Mouse (Mus musculus): ENCODE data around the gene 2010111I01Rik. TPM values are rescaled to one million over a fixed set of nuclear protein-coding genes. Genes with fewer than 3 reads are reported as not detected.

2010111I01Rik gene
- polyA plus RNA-seq, 1 experiment from 2014 or later: 114 TPM

- no peaks in the 10 kb centered on the region for H3K27me3 ChIP-seq (replicated peaks)
- H3K9ac ChIP-seq: no peak overlapping the region
- no peak overlapping the region for H3K4me2 ChIP-seq
- no peaks in the 10 kb centered on the region for H3K9me3 ChIP-seq
- ATAC-seq (ENCODE audit: insufficient read depth, low FRiP score, low read depth): no peak
- H3K36me3 ChIP-seq: no peaks in the 10 kb centered on the region
- peak overlapping the region; percentile 42; the same call in 1 of the 2 replicates for H3K27ac ChIP-seq
- peaks cover 33% of the 10 kb centered on the region; the same call in 1 of the 2 replicates for H3K4me1 ChIP-seq
- no peak overlapping the region for H3K4me3 ChIP-seq (replicated peaks)
- 77% methylated on average over 3 of the region's 3 CpGs for WGBS
Measured at GRCm38 (mm10) chr13:63235551-63235950, 270.9 kb downstream of the 2010111I01Rik start.

- Histone ChIP-seq H3K36me3 (no peaks in the 10 kb centered on the region), H3K4me2 (no peak overlapping the region), H3K27me3 (replicated peaks) (no peaks in the 10 kb centered on the region), H3K9ac (no peak overlapping the region), H3K4me3 (replicated peaks) (no peak overlapping the region), H3K27ac (peak overlapping the region; percentile 42), H3K4me1 (peaks cover 29% of the 10 kb centered on the region; the same call in 1 of the 2 replicates), H3K9me3 (no peaks in the 10 kb centered on the region)
- no peak for ATAC-seq (ENCODE audit: insufficient read depth, low FRiP score, low read depth)
- WGBS: 22% methylated on average over 5 of the region's 5 CpGs
Measured at GRCm38 (mm10) chr13:63236159-63236893, 271.6 kb downstream of the 2010111I01Rik start.

GRCm38 (mm10) chr13:63238045-63238444, 273.4 kb downstream of the 2010111I01Rik start:
- no peaks in the 10 kb centered on the region for H3K36me3 ChIP-seq
- 81% methylated on average over 7 of the region's 7 CpGs for WGBS
- H3K4me3 ChIP-seq (replicated peaks): no peak overlapping the region
- no peaks in the 10 kb centered on the region for H3K9me3 ChIP-seq
- no peak overlapping the region for H3K4me2 ChIP-seq
- H3K27me3 ChIP-seq (replicated peaks): no peaks in the 10 kb centered on the region
- ATAC-seq (ENCODE audit: insufficient read depth, low FRiP score, low read depth): no peak
- H3K4me1 ChIP-seq: peaks cover 31% of the 10 kb centered on the region
- H3K9ac ChIP-seq: no peak overlapping the region
- no peak overlapping the region for H3K27ac ChIP-seq

GRCm38 (mm10) chr13:63239301-63239804, 274.7 kb downstream of the 2010111I01Rik start:
- Histone ChIP-seq H3K9ac (peak overlapping the region; percentile 92; the same call in 1 of the 2 replicates), H3K9me3 (no peaks in the 10 kb centered on the region), H3K36me3 (no peaks in the 10 kb centered on the region), H3K27me3 (replicated peaks) (no peaks in the 10 kb centered on the region), H3K4me1 (peaks cover 31% of the 10 kb centered on the region), H3K27ac (peak overlapping the region; percentile 95), H3K4me2 (peak overlapping the region; percentile 67), H3K4me3 (replicated peaks) (peak overlapping the region; percentile 77)
- peak; percentile 54 for ATAC-seq (ENCODE audit: insufficient read depth, low FRiP score, low read depth)
- 13% methylated on average over 11 of the region's 11 CpGs for WGBS

- Histone ChIP-seq H3K9me3 (no peaks in the 10 kb centered on the region), H3K9ac (peak overlapping the region; percentile 92), H3K4me2 (peak overlapping the region; percentile 67), H3K27me3 (replicated peaks) (no peaks in the 10 kb centered on the region), H3K4me3 (replicated peaks) (peak overlapping the region; percentile 77), H3K36me3 (no peaks in the 10 kb centered on the region), H3K4me1 (peaks cover 32% of the 10 kb centered on the region), H3K27ac (peak overlapping the region; percentile 95)
- WGBS: 0% methylated on average over 51 of the region's 51 CpGs
- ATAC-seq (ENCODE audit: insufficient read depth, low FRiP score, low read depth): peak; percentile 84
Measured at GRCm38 (mm10) chr13:63239877-63240671, 275.4 kb downstream of the 2010111I01Rik start.

- 5% methylated on average over 5 of the region's 5 CpGs for WGBS
- Histone ChIP-seq H3K27me3 (replicated peaks) (no peaks in the 10 kb centered on the region), H3K9me3 (no peaks in the 10 kb centered on the region), H3K27ac (peak overlapping the region; percentile 95), H3K9ac (peak overlapping the region; percentile 92; the same call in 1 of the 2 replicates), H3K36me3 (no peaks in the 10 kb centered on the region), H3K4me2 (peak overlapping the region; percentile 67), H3K4me1 (peaks cover 30% of the 10 kb centered on the region), H3K4me3 (replicated peaks) (peak overlapping the region; percentile 77)
- ATAC-seq (ENCODE audit: insufficient read depth, low FRiP score, low read depth): no peak
Measured at GRCm38 (mm10) chr13:63240835-63241234, 276.1 kb downstream of the 2010111I01Rik start.

GRCm38 (mm10) chr13:63241665-63242064, 277.0 kb downstream of the 2010111I01Rik start:
- peak overlapping the region; percentile 67 for H3K4me2 ChIP-seq
- no peaks in the 10 kb centered on the region for H3K27me3 ChIP-seq (replicated peaks)
- no peak overlapping the region for H3K9ac ChIP-seq
- H3K27ac ChIP-seq: peak overlapping the region; percentile 66; the same call in 1 of the 2 replicates
- no peaks in the 10 kb centered on the region for H3K9me3 ChIP-seq
- no peaks in the 10 kb centered on the region for H3K36me3 ChIP-seq
- H3K4me3 ChIP-seq (replicated peaks): peak overlapping the region; percentile 77
- H3K4me1 ChIP-seq: peaks cover 32% of the 10 kb centered on the region
- 62% methylated on average over 3 of the region's 3 CpGs for WGBS
- ATAC-seq (ENCODE audit: insufficient read depth, low FRiP score, low read depth): no peak

GRCm38 (mm10) chr13:63242401-63243192, 277.9 kb downstream of the 2010111I01Rik start:
- ATAC-seq (ENCODE audit: insufficient read depth, low FRiP score, low read depth): no peak
- 59% methylated on average over 10 of the region's 10 CpGs for WGBS
- H3K27me3 ChIP-seq (replicated peaks): no peaks in the 10 kb centered on the region
- H3K9me3 ChIP-seq: no peaks in the 10 kb centered on the region
- peak overlapping the region; percentile 77 for H3K4me3 ChIP-seq (replicated peaks)
- no peak overlapping the region for H3K9ac ChIP-seq
- peaks cover 34% of the 10 kb centered on the region for H3K4me1 ChIP-seq
- no peaks in the 10 kb centered on the region for H3K36me3 ChIP-seq
- peak overlapping the region; percentile 66; the same call in 1 of the 2 replicates for H3K27ac ChIP-seq
- H3K4me2 ChIP-seq: peak overlapping the region; percentile 67

- no peak for ATAC-seq (ENCODE audit: insufficient read depth, low FRiP score, low read depth)
- H3K27ac ChIP-seq: peak overlapping the region; percentile 65
- H3K27me3 ChIP-seq (replicated peaks): no peaks in the 10 kb centered on the region
- peaks cover 33% of the 10 kb centered on the region for H3K4me1 ChIP-seq
- no peak overlapping the region for H3K9ac ChIP-seq
- peak overlapping the region; percentile 27; the same call in 1 of the 2 replicates for H3K4me2 ChIP-seq
- H3K4me3 ChIP-seq (replicated peaks): peak overlapping the region; percentile 11; the same call in 1 of the 2 replicates
- WGBS: 70% methylated on average over 5 of the region's 5 CpGs
- H3K9me3 ChIP-seq: no peaks in the 10 kb centered on the region
- 0 out of 2 replicates have a peak, but pooled peaks cover 4% of the 10 kb centered on the region for H3K36me3 ChIP-seq
Measured at GRCm38 (mm10) chr13:63243586-63243985, 278.9 kb downstream of the 2010111I01Rik start.

- Histone ChIP-seq H3K27ac (peak overlapping the region; percentile 65), H3K4me2 (peak overlapping the region; percentile 32; the same call in 1 of the 2 replicates), H3K9me3 (no peaks in the 10 kb centered on the region), H3K4me3 (replicated peaks) (peak overlapping the region; percentile 13; the same call in 1 of the 2 replicates), H3K36me3 (0 out of 2 replicates have a peak, but pooled peaks cover 4% of the 10 kb centered on the region), H3K27me3 (replicated peaks) (no peaks in the 10 kb centered on the region), H3K4me1 (peaks cover 28% of the 10 kb centered on the region), H3K9ac (no peak overlapping the region)
- 72% methylated on average over 3 of the region's 3 CpGs for WGBS
- ATAC-seq (ENCODE audit: insufficient read depth, low FRiP score, low read depth): no peak
Measured at GRCm38 (mm10) chr13:63244425-63244824, 279.7 kb downstream of the 2010111I01Rik start.

- peak overlapping the region; percentile 65; the same call in 1 of the 2 replicates for H3K27ac ChIP-seq
- no peak overlapping the region for H3K9ac ChIP-seq
- H3K36me3 ChIP-seq: 0 out of 2 replicates have a peak, but pooled peaks cover 4% of the 10 kb centered on the region
- no peaks in the 10 kb centered on the region for H3K27me3 ChIP-seq (replicated peaks)
- WGBS: 44% methylated on average over 9 of the region's 9 CpGs
- H3K4me3 ChIP-seq (replicated peaks): no peak overlapping the region
- no peak for ATAC-seq (ENCODE audit: insufficient read depth, low FRiP score, low read depth)
- peaks cover 31% of the 10 kb centered on the region for H3K4me1 ChIP-seq
- H3K4me2 ChIP-seq: peak overlapping the region; percentile 28; the same call in 1 of the 2 replicates
- H3K9me3 ChIP-seq: no peaks in the 10 kb centered on the region
Measured at GRCm38 (mm10) chr13:63245218-63245617, 280.5 kb downstream of the 2010111I01Rik start.

Data from stomach, embryonic 15.5 days (tissue).